Mouse (Mus musculus): ENCODE results near the gene Cfl1.
A peak's percentile ranks its signal among the peaks of the same experiment; 100 is the strongest.

The Cfl1 gene

DNA sequence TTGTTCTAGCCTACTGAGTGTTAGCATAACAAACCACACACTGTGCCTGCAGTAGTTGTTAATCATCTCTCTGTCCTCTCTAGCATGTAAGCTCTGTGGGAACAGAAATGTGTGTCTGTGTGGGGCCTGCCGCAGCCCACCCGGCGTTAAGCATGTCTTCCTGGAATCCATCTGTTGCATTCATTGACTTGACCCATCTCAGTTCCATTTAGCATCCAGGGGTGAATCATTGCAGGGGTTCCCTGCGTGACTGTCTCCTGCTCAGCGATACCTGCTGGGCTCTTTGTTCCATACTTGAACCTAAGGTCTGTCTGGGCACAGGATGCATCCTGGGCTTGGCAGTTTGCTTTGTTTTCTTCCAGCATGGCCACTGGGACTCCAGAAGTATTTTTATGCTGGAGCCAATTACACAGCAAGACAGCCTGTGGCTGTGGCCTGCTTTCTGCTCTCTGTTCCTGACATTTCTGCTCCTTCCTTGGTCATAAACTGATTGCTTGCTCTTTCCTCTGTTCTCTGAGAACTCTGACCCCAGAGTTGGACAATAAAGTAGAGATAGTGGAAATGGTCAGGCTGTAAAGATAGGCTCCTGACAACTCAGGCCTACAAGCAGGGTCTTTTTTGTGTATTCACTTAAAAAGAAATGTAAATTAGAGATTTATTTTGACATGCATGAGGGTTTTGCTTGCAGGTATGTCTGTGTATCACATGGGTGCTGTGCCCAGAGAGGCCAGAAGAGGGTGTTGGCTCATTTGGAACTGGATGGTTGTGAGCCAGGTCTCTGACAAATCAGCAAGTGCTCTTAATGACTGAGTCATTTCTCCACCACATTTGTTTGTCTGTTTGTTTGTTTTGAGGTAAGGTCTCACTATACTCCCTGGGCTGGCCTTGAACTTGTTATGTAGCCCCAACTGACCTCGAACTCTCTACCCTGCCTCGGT is 25.9 kb downstream of the Cfl1 start:
- Histone ChIP-seq H3K27me3 (ENCODE audit: control insufficient read depth, insufficient read depth, low read length, poor library complexity, severe bottlenecking) (no peaks in the 10 kb centered on the region), H3K36me3 (ENCODE audit: control insufficient read depth, insufficient read depth, low read length, poor library complexity, severe bottlenecking) (no peaks in the 10 kb centered on the region)
- peak; percentile 34 for DNase-seq (ENCODE audit: low read depth, low spot score)

DNA sequence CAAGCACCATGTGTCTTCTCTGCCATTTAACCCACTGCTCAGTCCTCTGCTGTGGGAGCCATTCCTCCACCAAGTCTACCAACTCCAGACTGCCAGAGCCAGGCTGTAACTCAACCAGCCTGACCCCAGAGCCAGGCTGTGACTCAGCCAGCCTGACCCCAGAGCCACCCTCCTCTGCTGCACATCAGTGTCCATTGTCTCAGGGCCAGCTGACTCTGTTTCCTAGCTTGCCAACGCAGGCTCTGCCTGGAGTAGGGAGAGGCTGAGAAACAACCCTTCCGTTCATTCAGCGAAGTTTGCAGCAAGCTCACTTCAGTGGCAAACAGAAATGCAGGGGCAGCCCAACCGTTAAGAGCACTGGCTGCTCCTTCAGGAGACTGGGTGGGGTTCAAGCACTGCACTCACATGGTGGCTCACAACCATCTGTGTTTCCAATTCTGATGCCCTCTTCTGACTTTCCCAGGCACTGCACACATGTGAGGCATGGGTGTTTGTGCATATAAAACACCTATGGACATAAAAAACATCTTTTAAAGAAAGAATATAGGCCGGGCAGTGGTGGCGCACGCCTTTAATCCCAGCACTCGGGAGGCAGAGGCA is 26.8 kb downstream of the Cfl1 start:
- DNase-seq (ENCODE audit: low read depth, low spot score): no peak
- H3K27me3 ChIP-seq (ENCODE audit: control insufficient read depth, insufficient read depth, low read length, poor library complexity, severe bottlenecking): no peaks in the 10 kb centered on the region
- H3K36me3 ChIP-seq (ENCODE audit: control insufficient read depth, insufficient read depth, low read length, poor library complexity, severe bottlenecking): no peaks in the 10 kb centered on the region

DNA sequence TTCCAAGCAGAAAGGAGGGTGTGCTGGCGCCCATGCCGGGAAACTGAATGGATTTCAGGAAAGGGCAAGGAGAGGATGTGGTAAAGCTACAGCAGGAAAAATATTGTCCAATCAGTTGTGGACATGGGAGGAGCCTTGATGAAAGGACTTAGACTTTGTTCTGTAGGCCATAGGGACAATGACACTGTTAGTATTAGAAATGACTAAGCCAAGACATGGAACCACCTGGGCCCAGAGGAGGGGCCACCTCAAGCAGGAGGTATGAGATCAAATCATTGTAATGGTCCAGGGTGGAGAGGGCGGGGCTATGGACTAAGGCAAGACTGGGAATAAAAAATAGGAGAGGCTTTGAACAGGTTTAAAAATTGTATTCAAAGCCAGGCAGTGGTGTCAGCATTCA is 28.5 kb downstream of the Cfl1 start:
- DNase-seq (ENCODE audit: low read depth, low spot score): no peak
- no peaks in the 10 kb centered on the region for H3K36me3 ChIP-seq (ENCODE audit: control insufficient read depth, insufficient read depth, low read length, poor library complexity, severe bottlenecking)
- no peaks in the 10 kb centered on the region for H3K27me3 ChIP-seq (ENCODE audit: control insufficient read depth, insufficient read depth, low read length, poor library complexity, severe bottlenecking)

DNA sequence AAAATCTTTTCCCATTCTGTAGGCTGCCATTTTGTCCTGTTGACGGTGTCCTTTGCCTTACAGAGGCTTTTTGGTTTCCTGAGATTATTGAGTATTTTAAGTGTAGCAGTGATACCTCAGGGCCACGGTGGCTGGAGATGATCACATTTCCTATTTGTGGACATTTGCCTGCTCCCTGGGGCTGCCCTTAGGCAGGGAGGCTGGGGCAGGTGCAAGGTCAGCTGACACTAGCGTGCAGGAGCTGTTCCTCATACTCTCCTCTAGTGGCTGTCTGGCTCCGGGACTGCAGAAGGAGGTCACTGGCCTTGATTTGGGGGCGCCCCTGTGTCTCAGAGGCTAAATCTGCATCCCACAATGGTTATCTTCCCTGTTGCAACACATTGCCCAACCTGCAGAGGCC is 34.9 kb downstream of the Cfl1 start:
- DNase-seq (ENCODE audit: low read depth, low spot score): no peak
- Histone ChIP-seq H3K36me3 (ENCODE audit: control insufficient read depth, insufficient read depth, low read length, poor library complexity, severe bottlenecking) (no peaks in the 10 kb centered on the region), H3K27me3 (ENCODE audit: control insufficient read depth, insufficient read depth, low read length, poor library complexity, severe bottlenecking) (no peaks in the 10 kb centered on the region)

DNA sequence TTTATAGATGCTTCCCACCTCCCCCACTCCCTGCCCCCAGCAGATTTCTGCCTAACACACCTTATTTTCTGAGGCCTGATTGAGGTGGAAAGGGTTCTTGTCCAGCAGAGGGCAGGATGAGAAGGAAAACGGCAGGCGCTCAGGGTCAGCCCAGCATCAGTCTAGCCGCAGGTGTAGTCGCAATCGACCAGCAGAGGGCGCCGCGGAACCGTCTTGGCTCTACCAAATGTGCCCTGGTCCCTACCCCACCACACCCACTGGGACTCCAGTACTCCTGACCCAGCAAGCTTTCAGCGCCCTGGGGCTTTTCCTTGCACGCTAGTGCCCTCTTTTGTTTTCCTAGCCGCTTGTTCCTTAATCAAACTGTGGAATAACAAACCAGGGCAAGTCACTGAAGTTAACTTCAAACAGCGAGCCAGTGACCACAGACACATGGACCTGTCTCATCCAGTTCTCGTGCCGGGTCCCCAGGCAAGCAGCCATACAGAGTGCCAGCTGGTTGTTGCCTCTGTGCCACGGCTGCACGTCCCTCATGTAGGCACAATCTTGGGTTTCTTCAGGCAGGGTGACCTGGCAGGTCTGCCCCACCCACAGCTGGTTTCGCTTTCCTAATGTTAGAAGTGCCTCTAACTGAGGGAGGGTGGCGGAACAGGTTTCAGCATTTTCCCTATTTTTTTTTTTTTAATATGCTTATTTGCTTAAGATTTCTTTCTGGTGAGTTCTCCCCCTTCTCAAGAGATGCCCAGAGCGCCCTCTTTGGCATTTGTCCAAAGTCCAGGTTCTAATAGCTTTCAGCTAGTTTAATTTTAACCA is 39.3 kb downstream of the Cfl1 start:
- Histone ChIP-seq H3K27me3 (ENCODE audit: control insufficient read depth, insufficient read depth, low read length, poor library complexity, severe bottlenecking) (no peaks in the 10 kb centered on the region), H3K36me3 (ENCODE audit: control insufficient read depth, insufficient read depth, low read length, poor library complexity, severe bottlenecking) (no peaks in the 10 kb centered on the region)
- DNase-seq (ENCODE audit: low read depth, low spot score): peak; percentile 96

DNA sequence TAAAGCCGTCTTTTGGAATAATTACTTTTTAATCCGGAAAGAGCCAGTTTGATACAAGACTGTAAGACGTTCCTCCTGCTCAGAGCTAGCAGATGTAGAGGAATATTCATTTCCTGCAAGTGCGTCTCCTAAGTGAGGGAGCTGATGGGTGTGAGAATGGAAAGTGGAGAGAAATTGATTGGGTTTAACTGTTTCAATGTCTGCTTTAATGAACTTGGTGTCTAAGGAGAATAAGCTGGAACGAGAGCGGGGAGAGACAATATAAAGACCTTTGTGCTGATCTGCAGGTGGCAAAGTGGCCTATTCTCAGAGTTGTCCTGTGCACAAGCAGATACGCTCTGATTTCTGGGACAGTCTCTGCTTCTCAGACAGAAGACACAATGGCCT is 39.9 kb downstream of the Cfl1 start:
- no peak for DNase-seq (ENCODE audit: low read depth, low spot score)
- H3K36me3 ChIP-seq (ENCODE audit: control insufficient read depth, insufficient read depth, low read length, poor library complexity, severe bottlenecking): no peaks in the 10 kb centered on the region
- no peaks in the 10 kb centered on the region for H3K27me3 ChIP-seq (ENCODE audit: control insufficient read depth, insufficient read depth, low read length, poor library complexity, severe bottlenecking)

DNA sequence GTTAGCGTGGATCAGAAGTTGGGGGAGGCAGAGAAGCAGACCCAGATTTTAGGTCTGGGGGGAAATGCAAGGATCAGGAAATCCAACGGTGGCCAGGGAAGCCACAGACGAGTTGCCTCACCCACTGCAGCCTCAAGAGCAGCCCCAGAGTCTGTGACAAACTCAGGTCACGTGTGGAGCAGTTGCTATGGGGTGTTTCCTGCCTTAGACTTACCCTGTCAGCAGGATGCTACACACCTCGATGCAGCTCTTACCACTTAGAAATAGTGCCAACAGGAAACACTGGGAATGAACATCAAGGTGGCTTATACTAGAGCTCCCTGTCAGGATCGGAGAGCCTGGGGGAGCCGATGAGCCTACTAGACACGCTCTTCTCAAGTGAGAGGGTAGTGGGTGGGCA is 42.3 kb downstream of the Cfl1 start:
- Histone ChIP-seq H3K36me3 (ENCODE audit: control insufficient read depth, insufficient read depth, low read length, poor library complexity, severe bottlenecking) (no peaks in the 10 kb centered on the region), H3K27me3 (ENCODE audit: control insufficient read depth, insufficient read depth, low read length, poor library complexity, severe bottlenecking) (no peaks in the 10 kb centered on the region)
- no peak for DNase-seq (ENCODE audit: low read depth, low spot score)

DNA sequence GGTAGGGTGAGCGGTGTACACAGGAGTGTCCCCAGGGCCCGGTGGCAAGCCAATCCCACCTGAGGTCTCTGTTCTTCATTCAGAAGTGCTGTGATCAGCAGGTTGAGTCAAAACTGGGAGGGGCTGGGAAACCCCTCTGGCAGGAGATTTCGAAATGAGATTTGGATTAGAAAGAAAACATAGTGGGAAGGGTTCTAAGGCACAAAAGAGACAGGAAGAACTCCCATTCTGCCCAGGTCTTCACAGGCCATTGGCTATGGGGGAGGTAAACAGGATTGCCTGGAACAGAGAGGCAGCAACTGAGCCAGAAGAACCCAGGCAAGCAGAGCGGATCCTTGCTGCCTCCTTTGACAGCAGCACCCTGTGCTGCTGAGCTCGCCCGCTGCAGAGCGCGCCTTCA is 48.5 kb downstream of the Cfl1 start:
- DNase-seq (ENCODE audit: low read depth, low spot score): no peak
- H3K27me3 ChIP-seq (ENCODE audit: control insufficient read depth, insufficient read depth, low read length, poor library complexity, severe bottlenecking): no peaks in the 10 kb centered on the region
- H3K36me3 ChIP-seq (ENCODE audit: control insufficient read depth, insufficient read depth, low read length, poor library complexity, severe bottlenecking): no peaks in the 10 kb centered on the region

DNA sequence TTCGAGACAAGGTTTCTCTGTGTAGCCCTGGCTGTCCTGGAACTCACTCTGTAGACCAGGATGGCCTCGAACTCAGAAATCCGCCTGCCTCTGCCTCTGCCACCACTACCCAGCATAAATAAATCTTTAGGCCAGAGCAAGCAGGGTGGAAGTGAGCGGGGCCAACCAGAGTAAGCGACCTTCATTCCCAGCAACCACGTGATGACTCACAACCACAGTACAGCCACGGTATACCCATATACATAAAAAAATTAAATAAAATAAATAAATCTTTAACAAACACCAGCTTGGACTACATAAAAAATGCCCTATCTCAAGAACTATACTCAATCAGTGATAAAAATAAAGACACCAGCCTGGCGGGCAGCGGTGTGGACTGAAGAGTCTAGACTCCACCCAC is 53.1 kb downstream of the Cfl1 start:
- H3K36me3 ChIP-seq (ENCODE audit: control insufficient read depth, insufficient read depth, low read length, poor library complexity, severe bottlenecking): no peaks in the 10 kb centered on the region
- no peaks in the 10 kb centered on the region for H3K27me3 ChIP-seq (ENCODE audit: control insufficient read depth, insufficient read depth, low read length, poor library complexity, severe bottlenecking)
- DNase-seq (ENCODE audit: low read depth, low spot score): no peak

DNA sequence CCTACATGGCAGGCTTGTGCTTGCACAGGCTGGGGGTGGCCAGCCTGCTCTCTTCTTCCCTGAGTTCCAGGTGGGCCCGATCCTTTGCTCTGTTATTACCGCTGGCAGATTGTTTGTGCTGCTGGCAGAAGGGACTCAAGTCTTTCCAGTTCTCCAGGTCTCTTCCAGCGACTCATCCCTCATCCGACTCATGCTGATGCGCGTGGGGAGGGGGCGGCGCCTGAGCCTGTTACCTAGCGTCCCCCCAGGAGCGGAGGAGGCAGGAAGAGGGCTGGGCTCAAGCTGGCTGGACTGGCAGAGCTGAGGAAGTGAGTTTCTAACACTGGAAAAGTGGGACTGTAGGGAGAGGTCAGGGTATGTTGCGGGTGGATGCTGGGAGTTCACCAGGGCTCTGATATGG is 53.8 kb downstream of the Cfl1 start:
- no peaks in the 10 kb centered on the region for H3K27me3 ChIP-seq (ENCODE audit: control insufficient read depth, insufficient read depth, low read length, poor library complexity, severe bottlenecking)
- no peaks in the 10 kb centered on the region for H3K36me3 ChIP-seq (ENCODE audit: control insufficient read depth, insufficient read depth, low read length, poor library complexity, severe bottlenecking)
- DNase-seq (ENCODE audit: low read depth, low spot score): no peak
